Mouse (Mus musculus) kidney, adult 18-20 months (tissue): Measurements from ENCODE around the gene Zfp932.
A peak's percentile ranks its signal among the peaks of the same experiment; 100 is the strongest.
"Not testable (repeated sequence)": the region's sequence is repeated elsewhere in the genome, so short reads cannot be mapped to it uniquely, and the experiment has no call there.

Source experiments
- DNase-seq: peaks from one replicate; pipeline ENCODE4 v3.0.0; 2021

The Zfp932 gene

GRCm38 (mm10) chr5:109996026-109996937 lies at the start of gene Zfp932:
Gene Zfp932 (plus strand): TSS chr5:109996521.
- DNase-seq: peak; percentile 85

GRCm38 (mm10) chr5:109950281-109950680 lies 46.0 kb upstream of the Zfp932 start:
- no peak for DNase-seq

- not testable (repeated sequence) for DNase-seq
These were observed 15.6 kb upstream of the Zfp932 start for GRCm38 (mm10) chr5:109980743-109981142.

GRCm38 (mm10) chr5:109995461-109995860 lies 860 bp upstream of the Zfp932 start:
- DNase-seq: not testable (repeated sequence)

GRCm38 (mm10) chr5:110015775-110016174 lies 19.5 kb downstream of the Zfp932 start:
- DNase-seq: not testable (repeated sequence)

- no peak for DNase-seq
These were observed 27.0 kb downstream of the Zfp932 start for GRCm38 (mm10) chr5:110023273-110023672.

GRCm38 (mm10) chr5:110023694-110024427 lies 27.5 kb downstream of the Zfp932 start:
- peak; percentile 56 for DNase-seq

- peak; percentile 87 for DNase-seq
These were observed 61.5 kb downstream of the Zfp932 start for GRCm38 (mm10) chr5:110057637-110058408.
